Mouse (Mus musculus): ENCODE results near the gene Rasgrp2.

- TF ChIP-seq POLR2A (IDR thresholded peaks at IDR 0.05; ENCODE audit: control insufficient read depth, low read depth, low read length), result no peak
- TF ChIP-seq CTCF (IDR thresholded peaks at IDR 0.05; ENCODE audit: control insufficient read depth, insufficient read depth, insufficient replicate concordance, low read depth, low read length), result no peak
Observed at GRCm38 (mm10) chr19:6425595-6425994, 26.5 kb downstream of the Rasgrp2 start.
